Mouse (Mus musculus): ENCODE results near the gene Bnc2. TPM values are rescaled to one million over a fixed set of nuclear protein-coding genes. Genes with fewer than 3 reads are reported as not detected.

The Bnc2 gene
- polyA plus RNA-seq, 1 experiment from 2014 or later = 4.3 TPM

GRCm38 (mm10) chr4:84668226-84668625 lies 6.8 kb downstream of the Bnc2 start:
- H3K9me3 ChIP-seq (replicated peaks) = no peaks in the 10 kb centered on the region
- H3K27ac ChIP-seq (replicated peaks) = no peak overlapping the region
- no peak overlapping the region for H3K4me3 ChIP-seq
- 86% methylated on average over 5 of the region's 5 CpGs for whole genome bisulfite sequencing
- DNase-seq (ENCODE audit: low spot score) = no peak
- H3K27me3 ChIP-seq (ENCODE audit: low read depth, poor library complexity, severe bottlenecking) = peaks cover 57% of the 10 kb centered on the region
- peaks cover 22% of the 10 kb centered on the region for H3K4me1 ChIP-seq
- no peaks in the 10 kb centered on the region for H3K36me3 ChIP-seq

- Histone ChIP-seq H3K9me3 (replicated peaks) (no peaks in the 10 kb centered on the region), H3K4me3 (no peak overlapping the region), H3K36me3 (no peaks in the 10 kb centered on the region), H3K27ac (replicated peaks) (no peak overlapping the region), H3K27me3 (ENCODE audit: low read depth, poor library complexity, severe bottlenecking) (peaks cover 8% of the 10 kb centered on the region), H3K4me1 (no peaks in the 10 kb centered on the region)
- WGBS = 86% methylated on average over 5 of the region's 5 CpGs
- DNase-seq (ENCODE audit: low spot score) = no peak
Observed at GRCm38 (mm10) chr4:84662228-84663065, 12.6 kb downstream of the Bnc2 start.

GRCm38 (mm10) chr4:84661341-84661740 lies 13.7 kb downstream of the Bnc2 start:
- Histone ChIP-seq H3K36me3 (no peaks in the 10 kb centered on the region), H3K4me3 (no peak overlapping the region), H3K27ac (replicated peaks) (no peak overlapping the region), H3K9me3 (replicated peaks) (no peaks in the 10 kb centered on the region), H3K4me1 (no peaks in the 10 kb centered on the region), H3K27me3 (ENCODE audit: low read depth, poor library complexity, severe bottlenecking) (peaks cover 1% of the 10 kb centered on the region; the same call in 1 of the 2 replicates)
- WGBS = 80% methylated on average over 3 of the region's 3 CpGs
- DNase-seq (ENCODE audit: low spot score) = no peak

GRCm38 (mm10) chr4:84651786-84652185 lies 23.3 kb downstream of the Bnc2 start:
- Histone ChIP-seq H3K4me1 (0 out of 2 replicates have a peak, but pooled peaks cover 3% of the 10 kb centered on the region), H3K27ac (replicated peaks) (no peak overlapping the region), H3K27me3 (ENCODE audit: low read depth, poor library complexity, severe bottlenecking) (peaks cover 5% of the 10 kb centered on the region; the same call in 1 of the 2 replicates), H3K4me3 (no peak overlapping the region), H3K9me3 (replicated peaks) (no peaks in the 10 kb centered on the region), H3K36me3 (no peaks in the 10 kb centered on the region)
- 60% methylated on average over 8 of the region's 8 CpGs for WGBS
- DNase-seq (ENCODE audit: low spot score) = no peak

- Histone ChIP-seq H3K9me3 (replicated peaks) (no peaks in the 10 kb centered on the region), H3K36me3 (no peaks in the 10 kb centered on the region), H3K4me1 (0 out of 2 replicates have a peak, but pooled peaks cover 3% of the 10 kb centered on the region), H3K4me3 (no peak overlapping the region), H3K27me3 (ENCODE audit: low read depth, poor library complexity, severe bottlenecking) (peaks cover 19% of the 10 kb centered on the region), H3K27ac (replicated peaks) (no peak overlapping the region)
- no peak for DNase-seq (ENCODE audit: low spot score)
Observed at GRCm38 (mm10) chr4:84646576-84646975, 28.5 kb downstream of the Bnc2 start.

GRCm38 (mm10) chr4:84639166-84639565 lies 35.9 kb downstream of the Bnc2 start:
- Histone ChIP-seq H3K4me3 (no peak overlapping the region), H3K27me3 (ENCODE audit: low read depth, poor library complexity, severe bottlenecking) (peaks cover 76% of the 10 kb centered on the region), H3K4me1 (peaks cover 40% of the 10 kb centered on the region), H3K36me3 (no peaks in the 10 kb centered on the region), H3K9me3 (replicated peaks) (no peaks in the 10 kb centered on the region), H3K27ac (replicated peaks) (no peak overlapping the region)
- DNase-seq (ENCODE audit: low spot score) = no peak
- 69% methylated on average over 6 of the region's 6 CpGs for WGBS

- WGBS = under 1% methylated on average over 10 of the region's 10 CpGs
- H3K27ac ChIP-seq (replicated peaks) = peak overlapping the region; percentile 64
Observed at GRCm38 (mm10) chr4:84637641-84638040, 37.4 kb downstream of the Bnc2 start.

GRCm38 (mm10) chr4:84634751-84635150 lies 40.3 kb downstream of the Bnc2 start:
- H3K4me3 ChIP-seq = no peak overlapping the region
- DNase-seq (ENCODE audit: low spot score) = no peak
- 27% methylated on average over 4 of the region's 4 CpGs for WGBS
- H3K9me3 ChIP-seq (replicated peaks) = no peaks in the 10 kb centered on the region
- H3K27me3 ChIP-seq (ENCODE audit: low read depth, poor library complexity, severe bottlenecking) = peaks cover 67% of the 10 kb centered on the region
- H3K36me3 ChIP-seq = no peaks in the 10 kb centered on the region
- H3K4me1 ChIP-seq = peaks cover 52% of the 10 kb centered on the region
- 0 out of 2 replicates have a peak overlapping the region, but pooled peaks have one; percentile 4 for H3K27ac ChIP-seq (replicated peaks)

More at GRCm38 (mm10) chr4:84637641-84638040, 37.4 kb downstream of the Bnc2 start:
- H3K4me1 ChIP-seq = peaks cover 52% of the 10 kb centered on the region
- H3K9me3 ChIP-seq (replicated peaks) = no peaks in the 10 kb centered on the region
- peak; percentile 80 for DNase-seq (ENCODE audit: low spot score)
- peaks cover 83% of the 10 kb centered on the region for H3K27me3 ChIP-seq (ENCODE audit: low read depth, poor library complexity, severe bottlenecking)
- peak overlapping the region; percentile 41 for H3K4me3 ChIP-seq
- no peaks in the 10 kb centered on the region for H3K36me3 ChIP-seq

GRCm38 (mm10) chr4:84633991-84634390 lies 41.1 kb downstream of the Bnc2 start:
- Histone ChIP-seq H3K4me1 (peaks cover 52% of the 10 kb centered on the region), H3K4me3 (no peak overlapping the region), H3K27ac (replicated peaks) (no peak overlapping the region; the same call in 1 of the 2 replicates), H3K36me3 (no peaks in the 10 kb centered on the region), H3K9me3 (replicated peaks) (no peaks in the 10 kb centered on the region), H3K27me3 (ENCODE audit: low read depth, poor library complexity, severe bottlenecking) (peaks cover 59% of the 10 kb centered on the region)
- 94% methylated on average over 1 of the region's 1 CpGs for WGBS
- no peak for DNase-seq (ENCODE audit: low spot score)

GRCm38 (mm10) chr4:84632832-84633789 lies 42.0 kb downstream of the Bnc2 start:
- H3K36me3 ChIP-seq = no peaks in the 10 kb centered on the region
- WGBS = 79% methylated on average over 12 of the region's 12 CpGs
- peaks cover 52% of the 10 kb centered on the region for H3K27me3 ChIP-seq (ENCODE audit: low read depth, poor library complexity, severe bottlenecking)
- H3K27ac ChIP-seq (replicated peaks) = no peak overlapping the region
- H3K4me1 ChIP-seq = peaks cover 51% of the 10 kb centered on the region
- DNase-seq (ENCODE audit: low spot score) = no peak
- no peaks in the 10 kb centered on the region for H3K9me3 ChIP-seq (replicated peaks)
- no peak overlapping the region for H3K4me3 ChIP-seq

GRCm38 (mm10) chr4:84627616-84628015 lies 47.5 kb downstream of the Bnc2 start:
- Histone ChIP-seq H3K4me3 (no peak overlapping the region), H3K36me3 (no peaks in the 10 kb centered on the region), H3K4me1 (0 out of 2 replicates have a peak, but pooled peaks cover 5% of the 10 kb centered on the region), H3K27ac (replicated peaks) (no peak overlapping the region), H3K27me3 (ENCODE audit: low read depth, poor library complexity, severe bottlenecking) (peaks cover 11% of the 10 kb centered on the region), H3K9me3 (replicated peaks) (no peaks in the 10 kb centered on the region)
- no peak for DNase-seq (ENCODE audit: low spot score)
- 91% methylated on average over 7 of the region's 7 CpGs for WGBS

GRCm38 (mm10) chr4:84623312-84623711 lies 51.8 kb downstream of the Bnc2 start:
- Histone ChIP-seq H3K27me3 (ENCODE audit: low read depth, poor library complexity, severe bottlenecking) (peaks cover 8% of the 10 kb centered on the region), H3K27ac (replicated peaks) (no peak overlapping the region), H3K4me3 (no peak overlapping the region), H3K36me3 (no peaks in the 10 kb centered on the region), H3K9me3 (replicated peaks) (no peaks in the 10 kb centered on the region), H3K4me1 (peaks cover 12% of the 10 kb centered on the region; the same call in 1 of the 2 replicates)
- WGBS = 56% methylated on average over 5 of the region's 5 CpGs
- DNase-seq (ENCODE audit: low spot score) = no peak
